ENCODE assay signal across 23 mouse cellular contexts in the genomic region with DNA sequence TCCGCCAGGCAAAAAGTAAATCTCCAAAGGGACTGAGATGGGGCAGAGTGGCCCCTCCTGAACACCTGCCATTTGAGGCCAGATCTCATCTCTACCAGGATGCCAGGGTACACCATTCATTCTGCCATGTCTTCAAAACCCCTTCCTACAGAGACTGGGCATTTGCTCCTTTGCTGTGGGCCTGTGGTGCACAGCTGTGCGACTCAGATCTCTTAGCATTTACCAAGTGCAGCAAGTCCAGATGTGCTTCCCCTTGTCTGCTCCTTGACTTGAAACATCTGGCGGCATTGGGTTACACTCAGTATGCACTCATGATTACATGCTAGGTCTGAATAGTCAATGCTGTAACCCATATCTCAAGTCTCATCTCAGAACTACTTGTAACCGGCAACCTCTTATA. TPM values are rescaled to one million over a fixed set of nuclear protein-coding genes. Genes with fewer than 3 reads are reported as not detected.
DNase-seq lines count a peak whose midpoint lies in the region; ATAC-seq and TF ChIP-seq lines count a peak whose summit lies in the region.
"Had no signal": no experiment of that assay in that cellular context is flagged by ENCODE, and none has a peak within 500 bp of the region (broad histone marks: within the 10 kb centered on the region; RNA-seq: fewer than 3 reads in every experiment).

No protein-coding gene starts in this region.

- 71% methylated on average over 4 of the region's 4 CpGs for WGBS in lung, postnatal 0 days
- WGBS in embryonic facial prominence, embryonic 10.5 days = 79% methylated on average over 4 of the region's 4 CpGs
- 62% methylated on average over 4 of the region's 4 CpGs for WGBS in limb, embryonic 14.5 days

- H3K36me3 ChIP-seq in lung, postnatal 0 days (ENCODE audit: insufficient read depth, low read length) = no peaks in the 10 kb centered on the region
- H3K36me3 ChIP-seq in embryonic facial prominence, embryonic 10.5 days (replicated peaks) = no peaks in the 10 kb centered on the region
- no peaks in the 10 kb centered on the region for H3K36me3 ChIP-seq in limb, embryonic 14.5 days (ENCODE audit: control insufficient read depth, insufficient read depth, low read length)
- H3K36me3 ChIP-seq: forebrain, embryonic 15.5 days; G1E; limb, embryonic 15.5 days; midbrain, embryonic 10.5 days had no signal

- H3K4me3 ChIP-seq in lung, postnatal 0 days (ENCODE audit: low read depth, low read length) = no peak overlapping the region
- H3K4me3 ChIP-seq in embryonic facial prominence, embryonic 10.5 days = no peak overlapping the region
- H3K4me3 ChIP-seq in limb, embryonic 14.5 days (replicated peaks; ENCODE audit: low read length) = no peak overlapping the region
- H3K4me3 ChIP-seq: erythroblast, embryonic 14.5 days; forebrain, embryonic 15.5 days; heart, adult 2 months; limb, embryonic 15.5 days; liver, embryonic 15.5 days; midbrain, embryonic 10.5 days had no signal

- DNase-seq in lung, postnatal 0 days (ENCODE audit: low spot score) = peak; percentile 20
- DNase-seq in lung, adult 18-20 months = no peak
- DNase-seq in embryonic facial prominence, embryonic 10.5 days (ENCODE audit: low spot score) = peak; percentile 15
- DNase-seq in limb, embryonic 14.5 days (ENCODE audit: low spot score) = no peak
- peak; percentile 43 for DNase-seq in thymus, postnatal 4 days
- DNase-seq in urinary bladder, postnatal 10 days (ENCODE audit: low spot score) = no peak
- no peak for DNase-seq in layer of hippocampus, postnatal 14 days (ENCODE audit: low spot score in 2 of 2)
- DNase-seq: adrenal gland, postnatal 36 days; cerebellum, adult 18-20 months; cerebellum, postnatal 36 days; gastrocnemius, postnatal 25 days; heart, adult 2 months; kidney, adult 2 months; kidney, postnatal 25 days; lung, postnatal 4 days; right cerebral cortex, adult 18-20 months had no signal

- no peak for TF ChIP-seq EP300 in lung, postnatal 0 days (IDR thresholded peaks at IDR 0.05)

- no peak overlapping the region for H3K4me2 ChIP-seq in lung, postnatal 0 days (replicated peaks; ENCODE audit: low read depth, low read length)
- H3K4me2 ChIP-seq in limb, embryonic 14.5 days (replicated peaks; ENCODE audit: low read depth, low read length, severe bottlenecking) = no peak overlapping the region
- H3K4me2 ChIP-seq: forebrain, embryonic 15.5 days; limb, embryonic 15.5 days; liver, embryonic 15.5 days had no signal

- no peaks in the 10 kb centered on the region for H3K9me3 ChIP-seq in lung, postnatal 0 days (ENCODE audit: low read length)
- no peaks in the 10 kb centered on the region for H3K9me3 ChIP-seq in embryonic facial prominence, embryonic 10.5 days
- H3K9me3 ChIP-seq in limb, embryonic 14.5 days (ENCODE audit: control insufficient read depth, low read length) = no peaks in the 10 kb centered on the region
- H3K9me3 ChIP-seq: forebrain, embryonic 15.5 days; limb, embryonic 15.5 days; liver, embryonic 15.5 days; midbrain, embryonic 10.5 days had no signal

- no peaks in the 10 kb centered on the region for H3K27me3 ChIP-seq in lung, postnatal 0 days (replicated peaks; ENCODE audit: insufficient read depth, low read length)
- H3K27me3 ChIP-seq in embryonic facial prominence, embryonic 10.5 days (replicated peaks; ENCODE audit: low read depth, poor library complexity, severe bottlenecking) = no peaks in the 10 kb centered on the region
- no peaks in the 10 kb centered on the region for H3K27me3 ChIP-seq in limb, embryonic 14.5 days (ENCODE audit: control insufficient read depth, insufficient read depth, low read length)
- H3K27me3 ChIP-seq: forebrain, embryonic 15.5 days; limb, embryonic 15.5 days; liver, embryonic 15.5 days had no signal

- H3K9ac ChIP-seq in lung, postnatal 0 days (replicated peaks; ENCODE audit: low read depth) = no peak overlapping the region
- no peak overlapping the region for H3K9ac ChIP-seq in limb, embryonic 14.5 days (ENCODE audit: low read depth, low read length, severe bottlenecking)
- H3K9ac ChIP-seq: forebrain, embryonic 15.5 days; limb, embryonic 15.5 days; liver, embryonic 15.5 days had no signal

- no peaks in the 10 kb centered on the region for H3K4me1 ChIP-seq in lung, postnatal 0 days (ENCODE audit: insufficient read depth, low read depth, low read length)
- H3K4me1 ChIP-seq in embryonic facial prominence, embryonic 10.5 days = peaks cover 6% of the 10 kb centered on the region
- H3K4me1 ChIP-seq in limb, embryonic 14.5 days (ENCODE audit: control insufficient read depth, insufficient read depth, low read length) = peaks cover 3% of the 10 kb centered on the region; the same call in 1 of the 2 replicates
- H3K4me1 ChIP-seq: forebrain, embryonic 15.5 days; limb, embryonic 15.5 days; midbrain, embryonic 10.5 days had no signal

- TF ChIP-seq POLR2A in limb, embryonic 14.5 days (IDR thresholded peaks at IDR 0.05; ENCODE audit: borderline replicate concordance, extremely low read depth, insufficient read depth, insufficient read length) = no peak

- ATAC-seq in lung, postnatal 0 days = peak; percentile 16; the same call in 1 of the 2 replicates
- ATAC-seq in limb, embryonic 14.5 days (ENCODE audit: low FRiP score, low read depth) = 0 out of 2 replicates have a peak, but pooled peaks have one; percentile 26
- ATAC-seq: forebrain, embryonic 15.5 days; hindbrain, postnatal 0 days had no signal

- no peak overlapping the region for H3K27ac ChIP-seq in lung, postnatal 0 days (ENCODE audit: low read length)
- H3K27ac ChIP-seq in embryonic facial prominence, embryonic 10.5 days (replicated peaks) = no peak overlapping the region
- no peak overlapping the region for H3K27ac ChIP-seq in limb, embryonic 14.5 days (replicated peaks; ENCODE audit: low read depth, low read length)
- H3K27ac ChIP-seq: forebrain, embryonic 15.5 days; heart, adult 2 months; hindbrain, postnatal 0 days; limb, embryonic 15.5 days; liver, embryonic 15.5 days; midbrain, embryonic 10.5 days had no signal

- TF ChIP-seq CTCF in lung, postnatal 0 days (IDR thresholded peaks at IDR 0.05) = no peak

RNA-seq across cellular contexts. Expression of gene Man1a, which starts 28.5 kb away (rescaled TPM):
- 6.6 and 6.9 TPM in 2 replicates for polyA plus RNA-seq in lung, postnatal 0 days (2015; fragmentation: Nextera tagmentation; extraction: Ambion mirVana)
- 1.7 and 1.9 TPM in 2 replicates for polyA plus RNA-seq in embryonic facial prominence, embryonic 10.5 days (2016; fragmentation: Nextera tagmentation; extraction: Ambion mirVana)
- polyA plus RNA-seq in limb, embryonic 14.5 days (2012; rRNA removed) = 14.2 and 16.8 TPM in 2 replicates
- polyA plus RNA-seq in limb, embryonic 14.5 days (2014; fragmentation: Nextera tagmentation; extraction: Ambion mirVana) = 11.9 and 12.7 TPM in 2 replicates
- 10 to 100 TPM; 48.7 to 55.9 TPM for total RNA-seq in layer of hippocampus, postnatal 14 days (2021)

Comparison
In these comparisons a context has a peak if more than half of its experiments do, and no peak if none do; other contexts are left out.
1. DNase-seq: peak in lung, postnatal 0 days (single experiment), embryonic facial prominence, embryonic 10.5 days (single experiment) and thymus, postnatal 4 days (single experiment); none in lung, adult 18-20 months (0 of 2), limb, embryonic 14.5 days (single experiment), urinary bladder, postnatal 10 days (single experiment) and layer of hippocampus, postnatal 14 days (0 of 2).